Mouse (Mus musculus): Measurements from ENCODE around the gene Hrasls. TPM values are rescaled to one million over a fixed set of nuclear protein-coding genes. Genes with fewer than 3 reads are reported as not detected.

Hrasls gene
- polyA plus RNA-seq (2012; rRNA removed) = 0.78 and 1.4 TPM in 2 replicates

GRCm38 (mm10) chr16:29209605-29210411, at the start of gene Hrasls:
Gene Hrasls, plus strand, starts transcription at chr16:29209695.
- no peak for DNase-seq (ENCODE audit: low read depth, low spot score)
- 3% methylated on average over 38 of the region's 39 CpGs for WGBS

- DNase-seq (ENCODE audit: low read depth, low spot score) = no peak
- 86% methylated on average over 4 of the region's 4 CpGs for WGBS
These were observed 47.2 kb upstream of the Hrasls start for GRCm38 (mm10) chr16:29162271-29162670.

GRCm38 (mm10) chr16:29167051-29167450, 42.4 kb upstream of the Hrasls start:
- 87% methylated on average over 4 of the region's 4 CpGs for WGBS

GRCm38 (mm10) chr16:29171741-29172140, 37.8 kb upstream of the Hrasls start:
- no peak for DNase-seq (ENCODE audit: low read depth, low spot score)
- 70% methylated on average over 5 of the region's 5 CpGs for whole genome bisulfite sequencing

More at GRCm38 (mm10) chr16:29167051-29167450, 42.4 kb upstream of the Hrasls start:
- no peak for DNase-seq (ENCODE audit: low read depth, low spot score)

- WGBS = 86% methylated on average over 2 of the region's 2 CpGs
- no peak for DNase-seq (ENCODE audit: low read depth, low spot score)
These were observed 36.3 kb upstream of the Hrasls start for GRCm38 (mm10) chr16:29173201-29173600.

- peak; percentile 28 for DNase-seq (ENCODE audit: low read depth, low spot score)
- 19% methylated on average over 6 of the region's 6 CpGs for WGBS
These were observed 34.6 kb upstream of the Hrasls start for GRCm38 (mm10) chr16:29174831-29175350.

GRCm38 (mm10) chr16:29192911-29193310, 16.6 kb upstream of the Hrasls start:
- DNase-seq (ENCODE audit: low read depth, low spot score) = no peak
- 49% methylated on average over 5 of the region's 5 CpGs for WGBS

GRCm38 (mm10) chr16:29193981-29194380, 15.5 kb upstream of the Hrasls start:
- WGBS = 80% methylated on average over 4 of the region's 4 CpGs
- DNase-seq (ENCODE audit: low read depth, low spot score) = no peak

GRCm38 (mm10) chr16:29195156-29195555, 14.3 kb upstream of the Hrasls start:
- WGBS = 79% methylated on average over 1 of the region's 1 CpGs
- DNase-seq (ENCODE audit: low read depth, low spot score) = no peak

GRCm38 (mm10) chr16:29198461-29198860, 11.0 kb upstream of the Hrasls start:
- DNase-seq (ENCODE audit: low read depth, low spot score) = no peak
- WGBS = 9% methylated on average over 5 of the region's 5 CpGs

- no peak for DNase-seq (ENCODE audit: low read depth, low spot score)
- WGBS = 69% methylated on average over 2 of the region's 2 CpGs
These were observed 8.3 kb upstream of the Hrasls start for GRCm38 (mm10) chr16:29201146-29201545.

- WGBS = 63% methylated on average over 7 of the region's 7 CpGs
- DNase-seq (ENCODE audit: low read depth, low spot score) = no peak
These were observed 4.6 kb upstream of the Hrasls start for GRCm38 (mm10) chr16:29204875-29205274.

- 19% methylated on average over 2 of the region's 2 CpGs for WGBS
- no peak for DNase-seq (ENCODE audit: low read depth, low spot score)
These were observed 3.9 kb upstream of the Hrasls start for GRCm38 (mm10) chr16:29205581-29205980.

- DNase-seq (ENCODE audit: low read depth, low spot score) = no peak
- WGBS = 67% methylated on average over 7 of the region's 7 CpGs
These were observed 654 bp upstream of the Hrasls start for GRCm38 (mm10) chr16:29208841-29209240.

GRCm38 (mm10) chr16:29216395-29217295, 7.2 kb downstream of the Hrasls start:
- 78% methylated on average over 5 of the region's 5 CpGs for WGBS
- no peak for DNase-seq (ENCODE audit: low read depth, low spot score)

- 66% methylated on average over 5 of the region's 5 CpGs for WGBS
- DNase-seq (ENCODE audit: low read depth, low spot score) = no peak
These were observed 26.5 kb downstream of the Hrasls start for GRCm38 (mm10) chr16:29235951-29236350.

GRCm38 (mm10) chr16:29254325-29254724, 44.8 kb downstream of the Hrasls start:
- whole genome bisulfite sequencing = 60% methylated on average over 4 of the region's 4 CpGs
- DNase-seq (ENCODE audit: low read depth, low spot score) = no peak

All from large intestine, adult 2 months (tissue).